In genomic region chr4:127169346-127170221, GRCm38 (mm10) we compare ENCODE assay signal across 8 mouse cellular contexts. TPM values are rescaled to one million over a fixed set of nuclear protein-coding genes. Genes with fewer than 3 reads are reported as not detected.
DNase-seq lines count a peak whose midpoint lies in the region; ATAC-seq and TF ChIP-seq lines count a peak whose summit lies in the region.

No protein-coding gene starts in this region.

- no peaks in the 10 kb centered on the region for H3K36me3 ChIP-seq in heart, embryonic 12.5 days

- H3K9me3 ChIP-seq in heart, embryonic 12.5 days (replicated peaks): no peaks in the 10 kb centered on the region

- H3K4me2 ChIP-seq in heart, embryonic 12.5 days: peak overlapping the region; percentile 100

- H3K27me3 ChIP-seq in heart, embryonic 12.5 days (replicated peaks): peaks cover 81% of the 10 kb centered on the region

- H3K9ac ChIP-seq in heart, embryonic 12.5 days: peak overlapping the region; percentile 67

- no peak; the same call in 1 of the 2 replicates for TF ChIP-seq CTCF in left cerebral cortex, adult 2 months (IDR thresholded peaks at IDR 0.05)

- H3K4me3 ChIP-seq in left cerebral cortex, adult 2 months: peak overlapping the region; percentile 77
- peak overlapping the region; percentile 77 for H3K4me3 ChIP-seq in heart, embryonic 12.5 days

- peaks cover 16% of the 10 kb centered on the region for H3K4me1 ChIP-seq in heart, embryonic 12.5 days (replicated peaks)

- DNase-seq in left cerebral cortex, adult 2 months (ENCODE audit: extremely low spot score in 1 of 2, low spot score in 2 of 2): peak in 1 of 2 experiments; percentile 54
- no peak for DNase-seq in left cerebral cortex, adult 11 months (ENCODE audit: low spot score)
- DNase-seq in Muller cell, postnatal 12 days (ENCODE audit: inconsistent ontology term): peak; percentile 12
- peak; percentile 68 to 78 for DNase-seq in cerebellum, postnatal 10 days
- DNase-seq in left cerebral cortex, postnatal 4 days: peak; percentile 39
- DNase-seq in ovary, postnatal 10 days (ENCODE audit: low spot score): no peak

- peak; percentile 37 for ATAC-seq in heart, embryonic 12.5 days (ENCODE audit: insufficient number of reproducible peaks, low FRiP score)
- 0 out of 2 replicates have a peak, but pooled peaks have one; percentile 22 for ATAC-seq in monocyte, adult 5-6 weeks (replicated peaks; ENCODE audit: insufficient number of reproducible peaks, low FRiP score, low TSS enrichment, poor library complexity, severe bottlenecking)

- WGBS in heart, embryonic 12.5 days: 2% methylated on average over 37 of the region's 51 CpGs

- intact Hi-C loops in left cerebral cortex, adult 2 months (cut with DNase I): loop anchor here (2.0 to 5.0 kb wide), 3 partner anchors 42 to 93 kb away; partner anchors contain the start of gene Zmym6
- intact Hi-C loops in left cerebral cortex, postnatal 4 days (cut with DNase I): loop anchor here (5.0 kb wide), 1 partner anchor 68 kb away; no protein-coding TSS in a partner anchor

- H3K27ac ChIP-seq in left cerebral cortex, adult 2 months: peak overlapping the region; percentile 99
- no peak overlapping the region for H3K27ac ChIP-seq in heart, embryonic 12.5 days (ENCODE audit: poor library complexity, severe bottlenecking)

RNA-seq across cellular contexts. Expression of gene Dlgap3, which starts 0.6 kb away (rescaled TPM):
- 100 to 1,000 TPM; 372 to 403 TPM for total RNA-seq in left cerebral cortex, adult 2 months (2021)
- 0.73 and 0.95 TPM in 2 replicates for polyA plus RNA-seq in heart, embryonic 12.5 days (2016; fragmentation: Nextera tagmentation; extraction: Ambion mirVana)
- 100 to 1,000 TPM; 111 to 125 TPM for total RNA-seq in left cerebral cortex, postnatal 4 days (2021)
- not detected in 3 replicates for total RNA-seq in monocyte, adult 5-6 weeks (2017)

RNA-seq across cellular contexts. Expression of gene Tmem35b, which starts 46.1 kb away (rescaled TPM):
- 1 to 10 TPM; 4.1 to 4.2 TPM for total RNA-seq in left cerebral cortex, adult 2 months (2021)
- polyA plus RNA-seq in heart, embryonic 12.5 days (2016; fragmentation: Nextera tagmentation; extraction: Ambion mirVana): 13.7 and 14.9 TPM in 2 replicates
- total RNA-seq in left cerebral cortex, postnatal 4 days (2021): 1 to 10 TPM; 4.4 to 4.9 TPM
- 9.9 to 15.1 TPM (median 12.5 TPM) in 3 replicates for total RNA-seq in monocyte, adult 5-6 weeks (2017)

Comparison
In these comparisons a context has a peak if more than half of its experiments do, and no peak if none do; other contexts are left out.
1. DNase-seq: peak in Muller cell, postnatal 12 days (single experiment), cerebellum, postnatal 10 days (2 of 2) and left cerebral cortex, postnatal 4 days (single experiment); none in left cerebral cortex, adult 11 months (single experiment) and ovary, postnatal 10 days (single experiment).
2. RNA of gene Dlgap3, which starts 0.6 kb away (total RNA-seq): 372 to 403 TPM in left cerebral cortex, adult 2 months and 111 to 125 TPM in left cerebral cortex, postnatal 4 days; not detected in monocyte, adult 5-6 weeks; every median in the first group is over 100 times any median in the second.